Mouse (Mus musculus): ENCODE measurements around the gene Hs6st3. TPM values are rescaled to one million over a fixed set of nuclear protein-coding genes. Genes with fewer than 3 reads are reported as not detected.

The Hs6st3 gene
- polyA plus RNA-seq, 1 experiment, result 0.44 TPM

GRCm38 (mm10) chr14:119815616-119816015 lies 677.5 kb downstream of the Hs6st3 start:
- TF ChIP-seq POLR2A (IDR thresholded peaks at IDR 0.05; ENCODE audit: control insufficient read depth, low read depth, low read length), result no peak
- no peak for TF ChIP-seq CTCF (IDR thresholded peaks at IDR 0.05; ENCODE audit: control insufficient read depth, insufficient read depth, insufficient replicate concordance, low read depth, low read length)

DNA sequence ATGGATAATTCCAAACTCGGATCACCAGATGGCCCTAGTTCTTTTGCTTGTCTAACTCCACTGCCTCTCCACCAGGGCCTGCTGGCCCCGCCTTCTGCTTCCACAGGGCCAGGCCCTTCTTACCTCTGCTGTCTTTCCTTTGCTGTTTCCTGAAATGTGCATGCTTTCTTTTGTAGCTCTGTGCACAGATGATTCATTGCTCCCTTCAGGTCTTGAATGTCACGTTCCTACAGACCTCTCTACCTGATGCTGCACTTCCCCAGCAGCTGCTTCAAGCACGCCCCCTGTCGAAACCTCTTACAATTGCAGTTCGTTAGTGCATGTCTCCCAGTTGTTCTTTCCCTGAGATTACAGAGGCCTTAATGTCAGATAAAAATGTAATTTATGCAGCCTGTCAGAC lies 682.4 kb downstream of the Hs6st3 start:
- TF ChIP-seq POLR2A (IDR thresholded peaks at IDR 0.05; ENCODE audit: control insufficient read depth, low read depth, low read length) (no peak), CTCF (IDR thresholded peaks at IDR 0.05; ENCODE audit: control insufficient read depth, insufficient read depth, insufficient replicate concordance, low read depth, low read length) (no peak; the same call in 1 of the 2 replicates)
- Histone ChIP-seq H3K27me3 (ENCODE audit: control insufficient read depth, insufficient read depth, low read length) (no peaks in the 10 kb centered on the region), H3K36me3 (ENCODE audit: control insufficient read depth, insufficient read depth, low read length) (no peaks in the 10 kb centered on the region), H3K4me1 (ENCODE audit: control insufficient read depth, insufficient read depth, low read length) (no peaks in the 10 kb centered on the region), H3K4me3 (ENCODE audit: control insufficient read depth, low read depth, low read length) (no peak overlapping the region), H3K27ac (ENCODE audit: control insufficient read depth, insufficient read depth, low read depth, low read length) (no peak overlapping the region)

More at GRCm38 (mm10) chr14:119815616-119816015, 677.5 kb downstream of the Hs6st3 start:
- no peaks in the 10 kb centered on the region for H3K36me3 ChIP-seq (ENCODE audit: control insufficient read depth, insufficient read depth, low read length)
- no peak overlapping the region for H3K27ac ChIP-seq (ENCODE audit: control insufficient read depth, insufficient read depth, low read depth, low read length)
- no peak overlapping the region for H3K4me3 ChIP-seq (ENCODE audit: control insufficient read depth, low read depth, low read length)
- H3K27me3 ChIP-seq (ENCODE audit: control insufficient read depth, insufficient read depth, low read length), result no peaks in the 10 kb centered on the region
- H3K4me1 ChIP-seq (ENCODE audit: control insufficient read depth, insufficient read depth, low read length), result no peaks in the 10 kb centered on the region

DNA sequence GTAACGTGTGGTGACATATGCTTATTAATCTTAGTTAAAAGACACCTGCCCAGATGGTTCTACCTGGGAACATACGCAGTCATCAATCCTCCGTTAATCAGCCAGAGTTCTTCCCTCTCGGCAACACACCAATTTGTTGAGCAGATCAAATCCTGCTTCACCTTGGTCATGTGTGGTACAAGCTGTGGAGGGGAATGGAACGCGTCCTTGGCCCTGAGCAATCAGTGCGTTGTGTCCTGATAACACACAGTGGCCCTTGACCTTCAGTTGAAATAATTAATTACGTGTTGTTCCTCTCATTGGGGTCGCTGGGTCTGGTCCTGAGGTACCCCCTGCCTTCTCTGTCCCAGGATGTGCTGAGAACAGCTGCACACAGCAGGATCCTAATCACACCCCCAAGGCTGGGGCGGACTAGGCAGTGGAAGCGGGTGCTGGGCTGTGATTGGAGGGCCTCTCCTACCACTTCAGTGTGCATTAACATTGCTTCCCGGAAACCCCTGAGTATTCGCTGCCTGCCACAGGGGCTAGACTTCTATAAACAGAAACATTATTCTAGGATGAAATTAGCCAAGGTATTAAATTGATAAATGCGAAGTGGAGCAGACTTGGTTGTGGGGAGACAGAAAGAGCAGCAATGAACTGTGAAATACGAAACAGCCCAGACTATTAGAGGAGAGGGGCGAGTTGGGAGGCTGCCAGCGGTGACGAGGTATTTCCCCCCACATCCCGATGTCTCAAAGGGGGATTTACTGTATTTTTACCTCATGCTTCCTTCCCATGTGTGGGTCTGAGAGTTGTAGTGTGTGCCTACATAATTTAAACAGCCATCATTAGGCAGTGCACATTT lies 693.2 kb downstream of the Hs6st3 start:
- TF ChIP-seq POLR2A (IDR thresholded peaks at IDR 0.05; ENCODE audit: control insufficient read depth, low read depth, low read length) (no peak), CTCF (IDR thresholded peaks at IDR 0.05; ENCODE audit: control insufficient read depth, insufficient read depth, insufficient replicate concordance, low read depth, low read length) (no peak)
- H3K36me3 ChIP-seq (ENCODE audit: control insufficient read depth, insufficient read depth, low read length), result no peaks in the 10 kb centered on the region
- no peaks in the 10 kb centered on the region for H3K27me3 ChIP-seq (ENCODE audit: control insufficient read depth, insufficient read depth, low read length)
- no peaks in the 10 kb centered on the region; the same call in none of the 2 replicates for H3K4me1 ChIP-seq (ENCODE audit: control insufficient read depth, insufficient read depth, low read length)
- H3K4me3 ChIP-seq (ENCODE audit: control insufficient read depth, low read depth, low read length), result no peak overlapping the region
- no peak overlapping the region for H3K27ac ChIP-seq (ENCODE audit: control insufficient read depth, insufficient read depth, low read depth, low read length)

DNA sequence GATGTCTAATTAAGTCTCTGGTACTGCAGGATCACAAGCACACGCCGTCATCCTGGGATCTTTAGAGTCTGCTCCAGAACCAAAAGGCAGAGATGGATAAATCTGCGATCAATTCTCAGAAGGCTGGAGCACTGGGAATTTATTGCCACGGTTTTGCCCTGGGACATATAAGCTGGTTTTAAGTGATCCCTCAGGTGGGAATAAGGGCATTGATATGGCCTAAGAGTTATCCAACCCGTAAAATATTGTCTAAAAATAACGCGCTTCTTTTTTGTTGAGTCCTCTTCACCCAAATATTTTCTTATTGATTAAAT lies 693.8 kb downstream of the Hs6st3 start:
- Histone ChIP-seq H3K27me3 (ENCODE audit: control insufficient read depth, insufficient read depth, low read length) (no peaks in the 10 kb centered on the region), H3K27ac (ENCODE audit: control insufficient read depth, insufficient read depth, low read depth, low read length) (no peak overlapping the region), H3K4me3 (ENCODE audit: control insufficient read depth, low read depth, low read length) (no peak overlapping the region), H3K36me3 (ENCODE audit: control insufficient read depth, insufficient read depth, low read length) (no peaks in the 10 kb centered on the region), H3K4me1 (ENCODE audit: control insufficient read depth, insufficient read depth, low read length) (no peaks in the 10 kb centered on the region; the same call in none of the 2 replicates)
- TF ChIP-seq POLR2A (IDR thresholded peaks at IDR 0.05; ENCODE audit: control insufficient read depth, low read depth, low read length) (no peak), CTCF (IDR thresholded peaks at IDR 0.05; ENCODE audit: control insufficient read depth, insufficient read depth, insufficient replicate concordance, low read depth, low read length) (no peak)

- TF ChIP-seq CTCF (IDR thresholded peaks at IDR 0.05; ENCODE audit: control insufficient read depth, insufficient read depth, insufficient replicate concordance, low read depth, low read length) (no peak), POLR2A (IDR thresholded peaks at IDR 0.05; ENCODE audit: control insufficient read depth, low read depth, low read length) (no peak)
Observed at GRCm38 (mm10) chr14:119832940-119833339, 694.8 kb downstream of the Hs6st3 start.

GRCm38 (mm10) chr14:119834008-119834700 lies 696.0 kb downstream of the Hs6st3 start:
- no peak for TF ChIP-seq POLR2A (IDR thresholded peaks at IDR 0.05; ENCODE audit: control insufficient read depth, low read depth, low read length)
- no peak for TF ChIP-seq CTCF (IDR thresholded peaks at IDR 0.05; ENCODE audit: control insufficient read depth, insufficient read depth, insufficient replicate concordance, low read depth, low read length)
- H3K4me1 ChIP-seq (ENCODE audit: control insufficient read depth, insufficient read depth, low read length), result no peaks in the 10 kb centered on the region; the same call in none of the 2 replicates
- H3K36me3 ChIP-seq (ENCODE audit: control insufficient read depth, insufficient read depth, low read length), result no peaks in the 10 kb centered on the region
- H3K27ac ChIP-seq (ENCODE audit: control insufficient read depth, insufficient read depth, low read depth, low read length), result no peak overlapping the region
- no peak overlapping the region for H3K4me3 ChIP-seq (ENCODE audit: control insufficient read depth, low read depth, low read length)
- H3K27me3 ChIP-seq (ENCODE audit: control insufficient read depth, insufficient read depth, low read length), result no peaks in the 10 kb centered on the region

More at GRCm38 (mm10) chr14:119832940-119833339, 694.8 kb downstream of the Hs6st3 start:
- H3K27ac ChIP-seq (ENCODE audit: control insufficient read depth, insufficient read depth, low read depth, low read length), result no peak overlapping the region
- no peak overlapping the region for H3K4me3 ChIP-seq (ENCODE audit: control insufficient read depth, low read depth, low read length)
- H3K27me3 ChIP-seq (ENCODE audit: control insufficient read depth, insufficient read depth, low read length), result no peaks in the 10 kb centered on the region
- H3K36me3 ChIP-seq (ENCODE audit: control insufficient read depth, insufficient read depth, low read length), result no peaks in the 10 kb centered on the region
- H3K4me1 ChIP-seq (ENCODE audit: control insufficient read depth, insufficient read depth, low read length), result no peaks in the 10 kb centered on the region; the same call in none of the 2 replicates

- H3K4me3 ChIP-seq (ENCODE audit: control insufficient read depth, low read depth, low read length), result no peak overlapping the region
- no peaks in the 10 kb centered on the region for H3K27me3 ChIP-seq (ENCODE audit: control insufficient read depth, insufficient read depth, low read length)
- H3K4me1 ChIP-seq (ENCODE audit: control insufficient read depth, insufficient read depth, low read length), result peaks cover 3% of the 10 kb centered on the region
- H3K27ac ChIP-seq (ENCODE audit: control insufficient read depth, insufficient read depth, low read depth, low read length), result no peak overlapping the region
- no peaks in the 10 kb centered on the region for H3K36me3 ChIP-seq (ENCODE audit: control insufficient read depth, insufficient read depth, low read length)
- TF ChIP-seq POLR2A (IDR thresholded peaks at IDR 0.05; ENCODE audit: control insufficient read depth, low read depth, low read length) (no peak), CTCF (IDR thresholded peaks at IDR 0.05; ENCODE audit: control insufficient read depth, insufficient read depth, insufficient replicate concordance, low read depth, low read length) (no peak)
Observed at GRCm38 (mm10) chr14:119836051-119836450, 697.9 kb downstream of the Hs6st3 start.
